Comparison of ENCODE assay signal across 12 mouse cellular contexts in genomic region chr4:119274627-119275026, GRCm38 (mm10). TPM values are rescaled to one million over a fixed set of nuclear protein-coding genes. Genes with fewer than 3 reads are reported as not detected.
DNase-seq lines count a peak whose midpoint lies in the region; ATAC-seq and TF ChIP-seq lines count a peak whose summit lies in the region.
"Had no signal": no experiment of that assay in that cellular context is flagged by ENCODE, and none has a peak within 500 bp of the region (broad histone marks: within the 10 kb centered on the region; RNA-seq: fewer than 3 reads in every experiment).

No protein-coding gene starts in this region.

- TF ChIP-seq POLR2A in cerebellum, adult 2 months (IDR thresholded peaks at IDR 0.05; ENCODE audit: borderline replicate concordance, insufficient read depth, low read length), result no peak

- peak; percentile 97 for DNase-seq in heart, adult 11 months
- DNase-seq in heart, embryonic 10.5 days (ENCODE audit: low spot score), result no peak
- peak; percentile 47 for DNase-seq in adipocyte (ENCODE audit: low spot score)
- DNase-seq in heart, postnatal 25 days (ENCODE audit: low spot score), result peak; percentile 34
- peak; percentile 80 for DNase-seq in lung, postnatal 0 days (ENCODE audit: low spot score)
- DNase-seq in spleen, adult 18-20 months, result no peak
- DNase-seq in midbrain, embryonic 11.5 days (ENCODE audit: low spot score, missing footprints), result no peak
- no peak for DNase-seq in cerebellum, adult 2 months
- DNase-seq: adrenal gland, postnatal 25 days had no signal

- peaks cover 96% of the 10 kb centered on the region for H3K36me3 ChIP-seq in heart, embryonic 10.5 days
- peaks cover 24% of the 10 kb centered on the region; the same call in 1 of the 2 replicates for H3K36me3 ChIP-seq in lung, postnatal 0 days (ENCODE audit: insufficient read depth, low read length)
- peaks cover 42% of the 10 kb centered on the region for H3K36me3 ChIP-seq in midbrain, embryonic 11.5 days (ENCODE audit: control insufficient read depth, insufficient read depth, low read length)

- no peaks in the 10 kb centered on the region for H3K27me3 ChIP-seq in heart, embryonic 10.5 days (ENCODE audit: insufficient read depth, poor library complexity, severe bottlenecking)
- no peaks in the 10 kb centered on the region for H3K27me3 ChIP-seq in lung, postnatal 0 days (replicated peaks; ENCODE audit: insufficient read depth, low read length)
- H3K27me3 ChIP-seq in midbrain, embryonic 11.5 days (ENCODE audit: control insufficient read depth, insufficient read depth, low read length), result no peaks in the 10 kb centered on the region
- no peaks in the 10 kb centered on the region for H3K27me3 ChIP-seq in cerebellum, adult 2 months (ENCODE audit: control insufficient read depth, insufficient read depth, low read length)
- H3K27me3 ChIP-seq: forebrain, embryonic 13.5 days; midbrain, embryonic 15.5 days had no signal

- ATAC-seq in lung, postnatal 0 days, result peak; percentile 92
- ATAC-seq in midbrain, embryonic 11.5 days (ENCODE audit: low FRiP score), result no peak
- ATAC-seq: forebrain, embryonic 13.5 days; midbrain, embryonic 15.5 days had no signal

- TF ChIP-seq CTCF in lung, postnatal 0 days (IDR thresholded peaks at IDR 0.05), result no peak
- no peak for TF ChIP-seq CTCF in cerebellum, adult 2 months (IDR thresholded peaks at IDR 0.05; ENCODE audit: borderline replicate concordance, insufficient read depth, low read depth, low read length)

- H3K9ac ChIP-seq in lung, postnatal 0 days (replicated peaks; ENCODE audit: low read depth), result no peak overlapping the region
- no peak overlapping the region for H3K9ac ChIP-seq in midbrain, embryonic 11.5 days (ENCODE audit: low read length)
- H3K9ac ChIP-seq: forebrain, embryonic 13.5 days; midbrain, embryonic 15.5 days had no signal

- 79% methylated on average over 1 of the region's 1 CpGs for WGBS in heart, embryonic 10.5 days
- 45% methylated on average over 1 of the region's 1 CpGs for WGBS in lung, postnatal 0 days
- 91% methylated on average over 1 of the region's 1 CpGs for WGBS in midbrain, embryonic 11.5 days
- WGBS in cerebellum, adult 2 months, result 88% methylated on average over 1 of the region's 1 CpGs

- intact Hi-C loops in heart, postnatal 25 days (cut with DNase I), result loop anchor here (2.0 kb wide), 1 partner anchor 14 kb away; no protein-coding TSS in a partner anchor

- H3K4me3 ChIP-seq in heart, embryonic 10.5 days, result no peak overlapping the region
- no peak overlapping the region for H3K4me3 ChIP-seq in lung, postnatal 0 days (ENCODE audit: low read depth, low read length)
- H3K4me3 ChIP-seq in midbrain, embryonic 11.5 days (ENCODE audit: low read depth, low read length), result no peak overlapping the region
- no peak overlapping the region for H3K4me3 ChIP-seq in cerebellum, adult 2 months (replicated peaks; ENCODE audit: insufficient read depth, low read depth, low read length)
- H3K4me3 ChIP-seq: forebrain, embryonic 13.5 days; midbrain, embryonic 15.5 days had no signal

- H3K9me3 ChIP-seq in heart, embryonic 10.5 days, result no peaks in the 10 kb centered on the region
- H3K9me3 ChIP-seq in lung, postnatal 0 days (ENCODE audit: low read length), result no peaks in the 10 kb centered on the region
- no peaks in the 10 kb centered on the region for H3K9me3 ChIP-seq in midbrain, embryonic 11.5 days (ENCODE audit: control insufficient read depth, low read length)
- H3K9me3 ChIP-seq: forebrain, embryonic 13.5 days; midbrain, embryonic 15.5 days had no signal

- H3K27ac ChIP-seq in heart, embryonic 10.5 days, result no peak overlapping the region
- H3K27ac ChIP-seq in lung, postnatal 0 days (ENCODE audit: low read length), result peak overlapping the region; percentile 88
- H3K27ac ChIP-seq in midbrain, embryonic 11.5 days (ENCODE audit: low read depth, low read length), result no peak overlapping the region
- no peak overlapping the region for H3K27ac ChIP-seq in cerebellum, adult 2 months (ENCODE audit: insufficient read depth, low read length)
- H3K27ac ChIP-seq: forebrain, embryonic 13.5 days; midbrain, embryonic 15.5 days had no signal

- H3K4me2 ChIP-seq in lung, postnatal 0 days (replicated peaks; ENCODE audit: low read depth, low read length), result no peak overlapping the region
- H3K4me2 ChIP-seq in midbrain, embryonic 11.5 days, result no peak overlapping the region
- H3K4me2 ChIP-seq: forebrain, embryonic 13.5 days; midbrain, embryonic 15.5 days had no signal

- H3K4me1 ChIP-seq in heart, embryonic 10.5 days, result no peaks in the 10 kb centered on the region; the same call in 1 of the 2 replicates
- H3K4me1 ChIP-seq in lung, postnatal 0 days (ENCODE audit: insufficient read depth, low read depth, low read length), result peaks cover 7% of the 10 kb centered on the region
- no peaks in the 10 kb centered on the region for H3K4me1 ChIP-seq in midbrain, embryonic 11.5 days (ENCODE audit: control insufficient read depth, insufficient read depth, low read length)
- no peaks in the 10 kb centered on the region for H3K4me1 ChIP-seq in cerebellum, adult 2 months (ENCODE audit: control insufficient read depth, insufficient read depth, low read length)
- H3K4me1 ChIP-seq: forebrain, embryonic 13.5 days; midbrain, embryonic 15.5 days had no signal

- TF ChIP-seq EP300 in lung, postnatal 0 days (IDR thresholded peaks at IDR 0.05), result peak; percentile 62; the same call in 1 of the 2 replicates

RNA-seq across cellular contexts. Expression of gene Cldn19, which starts 19.4 kb away (rescaled TPM):
- 0.16 TPM in 1 of 2 replicates, not detected in the other for polyA plus RNA-seq in heart, embryonic 10.5 days (2016; fragmentation: Nextera tagmentation; extraction: Ambion mirVana)
- under 1 TPM in 1 of 2 experiments, not detected in 1; 0.06 TPM for total RNA-seq in heart, postnatal 25 days (2021)
- polyA plus RNA-seq in lung, postnatal 0 days (2015; fragmentation: Nextera tagmentation; extraction: Ambion mirVana), result not detected in 2 replicates
- 0.49 TPM in 1 of 2 replicates, not detected in the other for polyA plus RNA-seq in midbrain, embryonic 11.5 days (2014; fragmentation: Nextera tagmentation; extraction: Ambion mirVana)
- polyA plus RNA-seq in cerebellum, adult 2 months (2012; rRNA removed), result 0.20 and 0.32 TPM in 2 replicates
- polyA plus RNA-seq: testis, adult 2 months had no signal

RNA-seq across cellular contexts. Expression of gene Ybx1, which starts 19.8 kb away (rescaled TPM):
- 712 and 1,091 TPM in 2 replicates for polyA plus RNA-seq in heart, embryonic 10.5 days (2016; fragmentation: Nextera tagmentation; extraction: Ambion mirVana)
- total RNA-seq in heart, postnatal 25 days (2021), result 100 to 1,000 TPM; 786 to 800 TPM
- 391 and 412 TPM in 2 replicates for polyA plus RNA-seq in lung, postnatal 0 days (2015; fragmentation: Nextera tagmentation; extraction: Ambion mirVana)
- 1,380 and 1,435 TPM in 2 replicates for polyA plus RNA-seq in midbrain, embryonic 11.5 days (2014; fragmentation: Nextera tagmentation; extraction: Ambion mirVana)
- polyA plus RNA-seq in cerebellum, adult 2 months (2012; rRNA removed), result 182 and 189 TPM in 2 replicates

RNA-seq across cellular contexts. Expression of gene P3h1, which starts 41.9 kb away (rescaled TPM):
- 29.1 and 29.6 TPM in 2 replicates for polyA plus RNA-seq in heart, embryonic 10.5 days (2016; fragmentation: Nextera tagmentation; extraction: Ambion mirVana)
- total RNA-seq in heart, postnatal 25 days (2021), result 10 to 100 TPM; 15.0 to 15.7 TPM
- polyA plus RNA-seq in lung, postnatal 0 days (2015; fragmentation: Nextera tagmentation; extraction: Ambion mirVana), result 29.4 and 32.2 TPM in 2 replicates
- polyA plus RNA-seq in midbrain, embryonic 11.5 days (2014; fragmentation: Nextera tagmentation; extraction: Ambion mirVana), result 15.5 TPM in 2 replicates
- polyA plus RNA-seq in cerebellum, adult 2 months (2012; rRNA removed), result 12.3 and 14.7 TPM in 2 replicates

RNA-seq across cellular contexts. Expression of gene AU022252, which starts 42.1 kb away (rescaled TPM):
- 35.8 and 44.0 TPM in 2 replicates for polyA plus RNA-seq in heart, embryonic 10.5 days (2016; fragmentation: Nextera tagmentation; extraction: Ambion mirVana)
- total RNA-seq in heart, postnatal 25 days (2021), result 10 to 100 TPM; 21.5 to 23.5 TPM
- polyA plus RNA-seq in lung, postnatal 0 days (2015; fragmentation: Nextera tagmentation; extraction: Ambion mirVana), result 16.9 and 21.1 TPM in 2 replicates
- 32.2 and 35.2 TPM in 2 replicates for polyA plus RNA-seq in midbrain, embryonic 11.5 days (2014; fragmentation: Nextera tagmentation; extraction: Ambion mirVana)
- 10.7 and 11.9 TPM in 2 replicates for polyA plus RNA-seq in cerebellum, adult 2 months (2012; rRNA removed)

RNA-seq across cellular contexts. Expression of gene Ppih, which starts 45.7 kb away (rescaled TPM):
- 70.6 and 98.8 TPM in 2 replicates for polyA plus RNA-seq in heart, embryonic 10.5 days (2016; fragmentation: Nextera tagmentation; extraction: Ambion mirVana)
- 10 to 100 TPM; 10.3 to 11.1 TPM for total RNA-seq in heart, postnatal 25 days (2021)
- 25.7 and 25.8 TPM in 2 replicates for polyA plus RNA-seq in lung, postnatal 0 days (2015; fragmentation: Nextera tagmentation; extraction: Ambion mirVana)
- 123 and 124 TPM in 2 replicates for polyA plus RNA-seq in midbrain, embryonic 11.5 days (2014; fragmentation: Nextera tagmentation; extraction: Ambion mirVana)
- 26.3 and 26.5 TPM in 2 replicates for polyA plus RNA-seq in cerebellum, adult 2 months (2012; rRNA removed)

Comparison
In these comparisons a context has a peak if more than half of its experiments do, and no peak if none do; other contexts are left out.
1. DNase-seq: peak in heart, adult 11 months (single experiment), adipocyte (single experiment), heart, postnatal 25 days (single experiment) and lung, postnatal 0 days (single experiment); none in heart, embryonic 10.5 days (single experiment), spleen, adult 18-20 months (0 of 2), midbrain, embryonic 11.5 days (single experiment) and cerebellum, adult 2 months (0 of 2).